Mouse (Mus musculus): ENCODE results near the gene Slc2a1. TPM values are rescaled to one million over a fixed set of nuclear protein-coding genes. Genes with fewer than 3 reads are reported as not detected.

The Slc2a1 gene
- polyA plus RNA-seq, 1 experiment, result 121 TPM

DNA sequence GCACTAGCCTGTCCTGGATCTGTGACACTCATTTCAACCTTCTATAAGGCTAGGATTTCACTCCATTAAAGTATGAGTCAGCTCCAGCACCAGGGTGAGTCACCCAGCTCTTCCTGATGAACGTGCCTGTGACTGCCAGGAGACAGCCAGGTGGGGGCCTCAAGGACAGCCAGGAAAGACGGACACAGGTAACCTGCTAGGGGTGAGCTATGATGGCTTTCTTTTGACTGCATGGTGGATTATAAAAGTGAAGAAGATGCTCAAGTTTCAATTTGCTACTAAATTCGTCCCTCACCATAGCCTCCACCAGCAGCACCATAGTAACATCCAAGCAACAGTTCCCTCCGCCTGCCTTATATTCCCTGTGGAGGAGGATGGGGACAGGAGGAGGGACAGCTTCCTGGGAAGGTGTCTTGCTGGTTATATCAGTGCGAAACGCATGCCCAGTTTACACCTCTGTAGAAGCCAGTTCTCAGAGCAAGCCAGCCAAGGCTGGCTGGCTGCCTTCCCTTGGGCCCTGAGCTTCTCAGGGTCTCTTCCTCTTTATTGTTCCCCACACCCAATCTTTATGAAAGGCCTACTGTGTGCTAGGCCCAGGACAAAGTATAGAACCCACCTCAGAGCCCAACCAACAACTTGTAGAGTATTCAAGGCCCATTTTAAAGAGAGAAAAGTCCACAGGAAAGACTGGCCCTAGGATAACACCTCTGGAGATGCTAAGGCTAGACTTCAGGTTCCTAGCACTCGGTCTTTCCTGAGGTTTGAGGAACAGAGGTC, 6.0 kb upstream of the Slc2a1 start:
- no peak overlapping the region for H3K27ac ChIP-seq (ENCODE audit: insufficient read depth, low read length)
- WGBS, result 52% methylated on average over 7 of the region's 7 CpGs

DNA sequence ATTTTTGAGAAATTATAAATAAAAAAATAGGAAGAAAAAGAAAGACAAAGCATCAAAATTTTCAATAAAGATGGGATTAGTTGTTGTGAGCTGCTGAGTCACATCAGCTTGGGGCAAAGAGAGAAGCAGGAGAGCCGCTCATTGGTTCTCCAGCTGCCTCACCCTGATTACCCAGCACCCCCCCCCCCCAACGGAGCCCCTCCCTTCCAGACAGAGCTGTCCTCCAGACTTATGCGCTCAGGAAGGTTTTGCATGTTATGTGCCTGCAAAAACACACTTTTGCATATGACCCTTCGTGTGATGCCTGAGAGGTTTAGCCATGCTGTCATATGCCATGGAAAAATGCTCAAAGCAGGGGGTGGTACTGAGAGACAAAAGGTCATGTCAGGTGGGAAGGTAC, 3.7 kb upstream of the Slc2a1 start:
- 48% methylated on average over 4 of the region's 4 CpGs for WGBS
- H3K27ac ChIP-seq (ENCODE audit: insufficient read depth, low read length), result no peak overlapping the region

More for the DNA sequence above, 6.0 kb upstream of the Slc2a1 start:
- peaks cover 6% of the 10 kb centered on the region for H3K4me1 ChIP-seq (ENCODE audit: control insufficient read depth, insufficient read depth, low read length)
- no peak for TF ChIP-seq CTCF (IDR thresholded peaks at IDR 0.05; ENCODE audit: borderline replicate concordance, insufficient read depth, low read depth, low read length)
- TF ChIP-seq POLR2A (IDR thresholded peaks at IDR 0.05; ENCODE audit: borderline replicate concordance, insufficient read depth, low read length), result no peak
- peak in 1 of 2 experiments; percentile 56 for DNase-seq
- no peaks in the 10 kb centered on the region for H3K27me3 ChIP-seq (ENCODE audit: control insufficient read depth, insufficient read depth, low read length)
- H3K4me3 ChIP-seq (replicated peaks; ENCODE audit: insufficient read depth, low read depth, low read length), result no peak overlapping the region

DNA sequence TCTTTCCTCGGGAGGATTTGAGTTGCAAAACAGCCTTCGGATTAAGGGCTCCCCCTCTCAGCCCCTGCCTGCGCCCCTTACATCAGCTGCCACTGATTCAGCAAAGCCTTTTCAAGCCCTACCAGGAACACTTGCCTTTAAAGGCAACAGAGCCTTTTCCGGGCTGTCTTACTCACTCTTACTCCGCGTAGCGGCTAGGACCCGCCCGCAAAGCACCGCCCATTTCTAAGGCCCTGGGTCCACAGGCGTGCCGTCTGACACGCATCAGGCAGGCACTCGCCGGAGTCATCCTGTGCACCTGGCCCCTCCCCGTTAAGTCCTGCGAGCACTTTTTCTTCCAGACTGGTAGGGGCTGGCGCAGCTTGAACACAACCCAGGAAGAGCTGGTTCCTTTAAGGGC, 2.8 kb upstream of the Slc2a1 start:
- no peak for TF ChIP-seq POLR2A (IDR thresholded peaks at IDR 0.05; ENCODE audit: borderline replicate concordance, insufficient read depth, low read length)
- no peak for TF ChIP-seq CTCF (IDR thresholded peaks at IDR 0.05; ENCODE audit: borderline replicate concordance, insufficient read depth, low read depth, low read length)
- H3K27ac ChIP-seq (ENCODE audit: insufficient read depth, low read length), result no peak overlapping the region

More for the DNA sequence above, 3.7 kb upstream of the Slc2a1 start:
- TF ChIP-seq CTCF (IDR thresholded peaks at IDR 0.05; ENCODE audit: borderline replicate concordance, insufficient read depth, low read depth, low read length), result no peak
- no peak for TF ChIP-seq POLR2A (IDR thresholded peaks at IDR 0.05; ENCODE audit: borderline replicate concordance, insufficient read depth, low read length)
- no peak overlapping the region for H3K4me3 ChIP-seq (replicated peaks; ENCODE audit: insufficient read depth, low read depth, low read length)
- no peaks in the 10 kb centered on the region for H3K4me1 ChIP-seq (ENCODE audit: control insufficient read depth, insufficient read depth, low read length)
- H3K27me3 ChIP-seq (ENCODE audit: control insufficient read depth, insufficient read depth, low read length), result no peaks in the 10 kb centered on the region
- no peak for DNase-seq

DNA sequence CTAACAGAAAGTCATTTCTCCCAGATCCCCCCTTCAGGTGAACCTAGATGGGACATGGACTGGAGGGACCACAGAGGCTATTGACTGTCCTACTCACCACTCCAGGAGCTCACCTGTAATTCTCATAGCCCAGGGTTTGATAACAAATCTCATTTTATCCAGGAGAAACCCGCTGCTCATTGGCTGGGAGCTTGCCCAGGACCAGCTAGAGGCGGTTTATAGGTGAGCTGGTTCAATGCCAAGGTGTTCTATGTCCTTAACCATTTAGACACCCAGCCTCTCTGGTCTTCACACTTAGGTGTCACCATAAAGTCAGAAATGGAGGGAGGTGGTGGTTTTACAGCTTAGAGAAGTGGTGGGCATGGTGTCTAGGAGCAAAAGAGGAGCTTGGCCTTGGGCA, 644 bp upstream of the Slc2a1 start:
- peak in 1 of 2 experiments; percentile 43 for DNase-seq
- Histone ChIP-seq H3K27ac (ENCODE audit: insufficient read depth, low read length) (no peak overlapping the region), H3K4me1 (ENCODE audit: control insufficient read depth, insufficient read depth, low read length) (no peaks in the 10 kb centered on the region), H3K27me3 (ENCODE audit: control insufficient read depth, insufficient read depth, low read length) (no peaks in the 10 kb centered on the region), H3K4me3 (replicated peaks; ENCODE audit: insufficient read depth, low read depth, low read length) (peak overlapping the region; percentile 97)
- 56% methylated on average over 2 of the region's 2 CpGs for WGBS
- TF ChIP-seq POLR2A (IDR thresholded peaks at IDR 0.05; ENCODE audit: borderline replicate concordance, insufficient read depth, low read length) (no peak), CTCF (IDR thresholded peaks at IDR 0.05; ENCODE audit: borderline replicate concordance, insufficient read depth, low read depth, low read length) (no peak)

More for the DNA sequence above, 2.8 kb upstream of the Slc2a1 start:
- peak; percentile 40 to 51 for DNase-seq
- Histone ChIP-seq H3K4me3 (replicated peaks; ENCODE audit: insufficient read depth, low read depth, low read length) (peak overlapping the region; percentile 37), H3K27me3 (ENCODE audit: control insufficient read depth, insufficient read depth, low read length) (no peaks in the 10 kb centered on the region), H3K4me1 (ENCODE audit: control insufficient read depth, insufficient read depth, low read length) (no peaks in the 10 kb centered on the region)
- under 1% methylated on average over 18 of the region's 18 CpGs for WGBS

DNA sequence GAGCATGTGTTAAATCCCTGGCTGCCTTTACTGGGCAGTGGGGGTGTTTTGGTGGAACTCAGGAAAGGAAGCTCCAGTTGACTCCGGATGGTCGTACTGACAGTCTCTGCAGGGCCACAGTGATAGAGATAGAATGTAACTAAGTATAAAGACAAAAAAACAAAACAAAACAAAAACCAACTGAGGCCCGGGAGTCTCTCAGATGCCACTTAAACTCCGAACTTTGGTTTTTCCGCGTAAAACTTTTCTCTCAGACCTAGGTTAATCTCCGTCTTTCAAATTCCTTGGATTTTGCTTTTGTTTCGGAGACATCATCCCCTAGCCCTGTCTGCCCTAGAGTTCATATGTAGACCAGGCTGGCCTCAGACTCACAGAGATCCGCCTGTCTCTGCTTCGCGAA, 1.1 kb downstream of the Slc2a1 start:
- H3K27ac ChIP-seq (ENCODE audit: insufficient read depth, low read length), result no peak overlapping the region
- TF ChIP-seq POLR2A (IDR thresholded peaks at IDR 0.05; ENCODE audit: borderline replicate concordance, insufficient read depth, low read length) (no peak), CTCF (IDR thresholded peaks at IDR 0.05; ENCODE audit: borderline replicate concordance, insufficient read depth, low read depth, low read length) (no peak)

DNA sequence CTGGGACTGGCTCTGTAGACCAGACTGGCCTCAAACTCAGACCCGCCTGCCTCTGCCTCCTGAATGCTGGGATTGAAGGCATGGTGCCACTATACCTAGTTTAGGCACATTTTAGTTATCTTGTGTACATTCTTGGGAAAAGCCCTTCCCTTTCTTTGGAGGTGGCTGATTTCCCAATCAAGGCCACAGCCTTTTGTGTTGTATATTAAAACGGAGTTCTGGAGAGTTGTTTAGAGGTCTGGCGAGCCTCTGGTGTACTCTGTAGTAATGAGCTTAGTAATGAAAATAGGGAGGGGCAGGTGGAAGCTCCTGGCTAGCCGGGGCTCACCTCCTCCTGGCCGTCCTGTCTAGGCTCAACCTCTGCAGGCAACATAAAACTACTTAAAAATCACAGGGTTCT, 2.0 kb downstream of the Slc2a1 start:
- no peak for DNase-seq
- no peak for TF ChIP-seq CTCF (IDR thresholded peaks at IDR 0.05; ENCODE audit: borderline replicate concordance, insufficient read depth, low read depth, low read length)
- no peak for TF ChIP-seq POLR2A (IDR thresholded peaks at IDR 0.05; ENCODE audit: borderline replicate concordance, insufficient read depth, low read length)
- H3K4me1 ChIP-seq (ENCODE audit: control insufficient read depth, insufficient read depth, low read length), result no peaks in the 10 kb centered on the region
- H3K27me3 ChIP-seq (ENCODE audit: control insufficient read depth, insufficient read depth, low read length), result no peaks in the 10 kb centered on the region
- no peak overlapping the region for H3K4me3 ChIP-seq (replicated peaks; ENCODE audit: insufficient read depth, low read depth, low read length)
- no peak overlapping the region for H3K27ac ChIP-seq (ENCODE audit: insufficient read depth, low read length)
- WGBS, result 72% methylated on average over 5 of the region's 5 CpGs

More for the DNA sequence above, 1.1 kb downstream of the Slc2a1 start:
- Histone ChIP-seq H3K4me3 (replicated peaks; ENCODE audit: insufficient read depth, low read depth, low read length) (peak overlapping the region; percentile 97), H3K27me3 (ENCODE audit: control insufficient read depth, insufficient read depth, low read length) (no peaks in the 10 kb centered on the region), H3K4me1 (ENCODE audit: control insufficient read depth, insufficient read depth, low read length) (no peaks in the 10 kb centered on the region)
- DNase-seq, result no peak
- 25% methylated on average over 11 of the region's 11 CpGs for WGBS

DNA sequence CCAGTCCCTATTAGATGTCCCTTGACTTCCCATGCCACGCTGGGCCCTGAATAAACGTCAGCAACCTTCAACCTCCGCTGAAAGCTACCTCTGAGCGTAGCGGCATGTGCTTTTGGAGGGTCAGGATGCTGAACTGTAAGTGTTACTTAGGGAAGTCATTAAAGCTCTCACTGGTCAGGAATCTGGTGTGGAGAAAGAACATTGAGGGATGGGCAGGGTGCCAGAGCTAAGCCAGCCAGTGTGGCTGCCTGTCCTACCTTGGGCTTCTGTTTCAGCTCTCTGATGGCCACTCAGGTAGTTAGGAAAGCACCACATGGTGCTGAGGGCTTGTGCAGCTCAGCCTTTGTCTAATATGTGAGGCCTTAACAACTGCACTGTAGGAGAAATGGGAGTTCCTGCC, 2.9 kb downstream of the Slc2a1 start:
- DNase-seq, result no peak
- no peak for TF ChIP-seq CTCF (IDR thresholded peaks at IDR 0.05; ENCODE audit: borderline replicate concordance, insufficient read depth, low read depth, low read length)
- no peak for TF ChIP-seq POLR2A (IDR thresholded peaks at IDR 0.05; ENCODE audit: borderline replicate concordance, insufficient read depth, low read length)
- 90% methylated on average over 5 of the region's 5 CpGs for WGBS
- H3K4me3 ChIP-seq (replicated peaks; ENCODE audit: insufficient read depth, low read depth, low read length), result no peak overlapping the region
- H3K4me1 ChIP-seq (ENCODE audit: control insufficient read depth, insufficient read depth, low read length), result no peaks in the 10 kb centered on the region
- H3K27ac ChIP-seq (ENCODE audit: insufficient read depth, low read length), result no peak overlapping the region; the same call in 1 of the 2 replicates
- no peaks in the 10 kb centered on the region for H3K27me3 ChIP-seq (ENCODE audit: control insufficient read depth, insufficient read depth, low read length)
